Mouse (Mus musculus) neural tube, embryonic 10.5 days (tissue): Measurements from ENCODE around the gene Klc4.

Experiments
- DNase-seq: peaks from one replicate; pipeline ENCODE4 v3.0.0-alpha.2; 2017; ENCODE audit warnings: low spot score; ENCODE audit errors: extremely low spot score

Gene Klc4

GRCm38 (mm10) chr17:46651755-46652547 lies 6.1 kb upstream of the Klc4 start:
- DNase-seq, result no peak

GRCm38 (mm10) chr17:46651292-46651691 lies 5.5 kb upstream of the Klc4 start:
- no peak for DNase-seq

- DNase-seq, result peak; percentile 93
Observed at GRCm38 (mm10) chr17:46650232-46651031, 4.6 kb upstream of the Klc4 start, which contains the start of gene Cul7. Gene Cul7 (plus strand): TSS chr17:46650337.

- no peak for DNase-seq
Observed at GRCm38 (mm10) chr17:46649811-46650210, 4.0 kb upstream of the Klc4 start.

- DNase-seq, result no peak
Observed at GRCm38 (mm10) chr17:46648436-46648835, 2.6 kb upstream of the Klc4 start.

- no peak for DNase-seq
Observed at GRCm38 (mm10) chr17:46647279-46647678, 1.5 kb upstream of the Klc4 start.

- no peak for DNase-seq
Observed at GRCm38 (mm10) chr17:46646322-46646662, 470 bp upstream of the Klc4 start.

GRCm38 (mm10) chr17:46644916-46645475 lies 826 bp downstream of the Klc4 start:
- no peak for DNase-seq

- DNase-seq, result no peak
Observed at GRCm38 (mm10) chr17:46644152-46644805, 1.5 kb downstream of the Klc4 start.

- no peak for DNase-seq
Observed at GRCm38 (mm10) chr17:46642060-46642459, 3.8 kb downstream of the Klc4 start.

- no peak for DNase-seq
Observed at GRCm38 (mm10) chr17:46639929-46640328, 5.9 kb downstream of the Klc4 start.

- peak; percentile 50 for DNase-seq
Observed at GRCm38 (mm10) chr17:46636831-46637523, 8.8 kb downstream of the Klc4 start.

- DNase-seq, result peak; percentile 79
Observed at GRCm38 (mm10) chr17:46629685-46630441, 16.0 kb downstream of the Klc4 start.

- DNase-seq, result peak; percentile 96
Observed at GRCm38 (mm10) chr17:46628791-46629684, 16.8 kb downstream of the Klc4 start, which contains the start of gene Ptk7. Gene Ptk7 (minus strand): TSS chr17:46629504.

- DNase-seq, result peak; percentile 77
Observed at GRCm38 (mm10) chr17:46628471-46628790, 17.4 kb downstream of the Klc4 start.

GRCm38 (mm10) chr17:46627409-46627808 lies 18.4 kb downstream of the Klc4 start:
- DNase-seq, result no peak

GRCm38 (mm10) chr17:46624598-46624997 lies 21.2 kb downstream of the Klc4 start:
- no peak for DNase-seq

- DNase-seq, result no peak
Observed at GRCm38 (mm10) chr17:46623819-46624557, 21.8 kb downstream of the Klc4 start.

GRCm38 (mm10) chr17:46622269-46622668 lies 23.6 kb downstream of the Klc4 start:
- DNase-seq, result no peak
